Mouse (Mus musculus) liver, embryonic 13.5 days (tissue): ENCODE results near the gene Elfn2. TPM values are rescaled to one million over a fixed set of nuclear protein-coding genes. Genes with fewer than 3 reads are reported as not detected.

Source experiments
- ATAC-seq: fragments of 200-750 bp; cut with Nextera tagmentation; 2 replicates; pipeline ENCODE4 v1.8.0; 2017; ENCODE audit warnings: low read depth, mild to moderate bottlenecking, moderate number of reproducible peaks, moderate library complexity
- DNase-seq: peaks from one replicate; pipeline ENCODE4 v3.0.0; 2022
- H3K27ac ChIP-seq: fragments of 300-500 bp; sonication (generic); 2 replicates; pipeline ENCODE4 v1.5.1; 2015; ENCODE audit warnings: moderate library complexity, mild to moderate bottlenecking, inconsistent platforms
- H3K27me3 ChIP-seq: fragments of 300-500 bp; sonication (generic); 2 replicates; pipeline ENCODE4 v1.6.1; 2015; ENCODE audit warnings: mild to moderate bottlenecking, inconsistent platforms
- H3K36me3 ChIP-seq: fragments of 300-500 bp; sonication (generic); 2 replicates; pipeline ENCODE4 v1.6.1; 2015; ENCODE audit warnings: mild to moderate bottlenecking, inconsistent platforms
- H3K4me1 ChIP-seq: fragments of 300-500 bp; sonication (generic); replicated peaks from 2 replicates; pipeline ENCODE4 v1.6.1; 2015; ENCODE audit warnings: inconsistent platforms
- H3K4me2 ChIP-seq: fragments of 300-500 bp; sonication (generic); 2 replicates; pipeline ENCODE4 v1.6.1; 2015; ENCODE audit warnings: inconsistent platforms, mild to moderate bottlenecking, moderate library complexity
- H3K4me3 ChIP-seq: fragments of 300-500 bp; sonication (generic); replicated peaks from 2 replicates; pipeline ENCODE4 v1.5.1; 2015; ENCODE audit warnings: mild to moderate bottlenecking, inconsistent platforms
- H3K9ac ChIP-seq: fragments of 300-500 bp; sonication (generic); 2 replicates; pipeline ENCODE4 v1.6.1; 2015; ENCODE audit warnings: mild to moderate bottlenecking, inconsistent platforms
- H3K9me3 ChIP-seq: fragments of 300-500 bp; sonication (generic); replicated peaks from 2 replicates; pipeline ENCODE4 v1.6.1; 2016; ENCODE audit warnings: inconsistent platforms
- WGBS: fragments of 180-500 bp; shearing (Covaris S2); methylation state at CpG from one replicate; pipeline ENCODE4 v1.1.7; 2015; ENCODE audit not compliant: insufficient replicate concordance; 5-methylcytosine and 5-hydroxymethylcytosine counted together
- polyA plus RNA-seq: library from polyadenylated mRNA; unstranded; fragments of >200 nt; fragmentation: Nextera tagmentation; extraction: Ambion mirVana; gene quantifications from 2 replicates; pipeline ENCODE4 v1.2.1, GENCODE M21; 2015

The Elfn2 gene
- polyA plus RNA-seq, 1 experiment from 2014 or later: 0.01 TPM

GRCm38 (mm10) chr15:78699513-78699912 is 19.1 kb downstream of the Elfn2 start:
- H3K4me1 ChIP-seq: no peaks in the 10 kb centered on the region
- no peak overlapping the region for H3K27ac ChIP-seq
- H3K9me3 ChIP-seq: no peaks in the 10 kb centered on the region
- no peak for ATAC-seq
- H3K4me2 ChIP-seq: no peak overlapping the region
- WGBS: 35% methylated on average over 3 of the region's 3 CpGs
- H3K4me3 ChIP-seq: no peak overlapping the region
- no peaks in the 10 kb centered on the region for H3K36me3 ChIP-seq
- peaks cover 11% of the 10 kb centered on the region; the same call in 1 of the 2 replicates for H3K27me3 ChIP-seq
- DNase-seq: no peak
- no peak overlapping the region for H3K9ac ChIP-seq

- ATAC-seq: no peak
- Histone ChIP-seq H3K4me1 (no peaks in the 10 kb centered on the region), H3K27ac (no peak overlapping the region), H3K9me3 (no peaks in the 10 kb centered on the region), H3K4me3 (no peak overlapping the region), H3K36me3 (no peaks in the 10 kb centered on the region), H3K27me3 (peaks cover 11% of the 10 kb centered on the region; the same call in 1 of the 2 replicates), H3K4me2 (no peak overlapping the region), H3K9ac (no peak overlapping the region)
- no peak for DNase-seq
- WGBS: 59% methylated on average over 13 of the region's 13 CpGs
These were observed 20.0 kb downstream of the Elfn2 start for GRCm38 (mm10) chr15:78698491-78699135.

DNA sequence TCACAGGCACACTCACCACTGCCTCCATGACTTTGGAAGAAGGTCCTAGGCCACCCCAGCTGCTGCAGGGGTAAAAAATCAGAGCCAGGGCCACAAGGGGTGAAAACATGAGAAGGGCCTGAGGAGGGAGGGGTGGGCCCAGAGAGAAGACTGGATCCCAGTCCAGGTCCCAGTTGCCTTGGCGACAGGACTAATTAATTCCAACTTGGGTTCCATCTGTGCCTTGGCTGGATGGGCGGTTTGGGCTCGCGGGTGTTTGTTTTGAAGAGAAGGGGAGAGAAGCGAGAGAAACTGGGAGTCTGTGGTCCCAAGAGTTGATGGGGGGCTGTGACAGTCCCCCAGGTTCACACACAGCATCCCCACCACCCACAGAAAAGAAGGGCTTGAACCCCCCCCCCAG is 20.5 kb downstream of the Elfn2 start:
- no peak overlapping the region for H3K9ac ChIP-seq
- no peak for DNase-seq
- no peak for ATAC-seq
- H3K9me3 ChIP-seq: no peaks in the 10 kb centered on the region
- peaks cover 11% of the 10 kb centered on the region; the same call in 1 of the 2 replicates for H3K27me3 ChIP-seq
- no peak overlapping the region for H3K4me3 ChIP-seq
- H3K4me1 ChIP-seq: no peaks in the 10 kb centered on the region
- H3K36me3 ChIP-seq: no peaks in the 10 kb centered on the region
- H3K4me2 ChIP-seq: no peak overlapping the region
- H3K27ac ChIP-seq: no peak overlapping the region
- WGBS: 58% methylated on average over 5 of the region's 5 CpGs

DNA sequence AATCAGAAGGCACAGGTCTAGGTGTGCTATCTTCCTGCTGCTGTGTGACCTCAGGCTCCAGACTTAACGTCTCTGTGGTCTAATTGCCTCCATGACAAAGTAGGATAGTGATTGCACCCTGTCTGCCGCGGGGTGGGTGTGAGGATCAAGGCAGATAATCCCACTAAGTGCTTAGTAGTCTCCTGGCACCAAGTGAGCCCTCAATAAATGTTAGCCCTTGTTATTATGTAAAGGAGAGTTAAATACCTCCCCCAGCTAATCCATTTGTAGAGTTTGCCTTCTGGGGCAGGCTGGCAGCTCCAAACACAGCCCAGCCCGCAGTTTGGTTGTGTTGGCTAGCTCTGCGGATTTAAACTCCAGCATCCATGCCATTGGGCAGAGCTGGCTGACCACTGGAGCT is 22.8 kb downstream of the Elfn2 start:
- no peaks in the 10 kb centered on the region for H3K4me1 ChIP-seq
- H3K9ac ChIP-seq: no peak overlapping the region
- H3K9me3 ChIP-seq: no peaks in the 10 kb centered on the region
- DNase-seq (no peak), ATAC-seq (no peak)
- no peak overlapping the region for H3K27ac ChIP-seq
- no peak overlapping the region for H3K4me3 ChIP-seq
- H3K4me2 ChIP-seq: no peak overlapping the region
- no peaks in the 10 kb centered on the region for H3K36me3 ChIP-seq
- H3K27me3 ChIP-seq: peaks cover 11% of the 10 kb centered on the region; the same call in 1 of the 2 replicates
- WGBS: 13% methylated on average over 5 of the region's 5 CpGs

GRCm38 (mm10) chr15:78692505-78692904 is 26.1 kb downstream of the Elfn2 start:
- H3K4me1 ChIP-seq: no peaks in the 10 kb centered on the region
- H3K27me3 ChIP-seq: peaks cover 5% of the 10 kb centered on the region; the same call in 1 of the 2 replicates
- H3K27ac ChIP-seq: no peak overlapping the region
- ATAC-seq: no peak
- DNase-seq: no peak
- no peaks in the 10 kb centered on the region for H3K9me3 ChIP-seq
- no peak overlapping the region for H3K4me2 ChIP-seq
- H3K9ac ChIP-seq: no peak overlapping the region
- H3K36me3 ChIP-seq: no peaks in the 10 kb centered on the region
- no peak overlapping the region for H3K4me3 ChIP-seq
- WGBS: 59% methylated on average over 8 of the region's 8 CpGs

GRCm38 (mm10) chr15:78690716-78691115 is 27.9 kb downstream of the Elfn2 start:
- H3K27ac ChIP-seq: no peak overlapping the region
- H3K9ac ChIP-seq: no peak overlapping the region
- DNase-seq (no peak), ATAC-seq (no peak)
- H3K4me2 ChIP-seq: no peak overlapping the region
- no peaks in the 10 kb centered on the region for H3K9me3 ChIP-seq
- no peak overlapping the region for H3K4me3 ChIP-seq
- H3K27me3 ChIP-seq: no peaks in the 10 kb centered on the region
- no peaks in the 10 kb centered on the region for H3K36me3 ChIP-seq
- no peaks in the 10 kb centered on the region for H3K4me1 ChIP-seq
- 65% methylated on average over 2 of the region's 2 CpGs for whole genome bisulfite sequencing

DNA sequence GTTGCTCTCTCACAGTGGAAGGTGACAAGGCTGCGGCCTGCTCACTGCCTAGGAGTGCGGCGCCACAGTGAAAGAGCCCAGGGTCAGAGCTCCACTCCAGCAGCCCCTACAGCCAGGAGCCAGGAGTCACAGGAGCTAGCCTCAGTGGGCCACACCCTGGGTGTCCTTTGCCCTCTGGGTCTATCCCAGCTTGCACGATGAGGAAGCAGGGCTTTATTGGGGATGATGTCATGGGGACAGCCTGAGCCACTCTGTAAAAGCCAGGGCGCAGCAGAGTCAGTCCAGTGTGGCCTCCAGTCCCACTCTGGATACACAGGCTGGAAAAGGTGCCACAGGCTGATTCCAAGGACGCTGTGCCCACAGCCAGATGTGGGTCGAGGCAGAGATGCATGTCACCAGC is 31.7 kb downstream of the Elfn2 start:
- Histone ChIP-seq H3K36me3 (no peaks in the 10 kb centered on the region), H3K27ac (no peak overlapping the region)

GRCm38 (mm10) chr15:78684111-78684510 is 34.5 kb downstream of the Elfn2 start:
- ATAC-seq (no peak), DNase-seq (no peak)
- no peaks in the 10 kb centered on the region for H3K9me3 ChIP-seq
- H3K9ac ChIP-seq: no peak overlapping the region
- no peak overlapping the region for H3K4me3 ChIP-seq
- H3K4me1 ChIP-seq: no peaks in the 10 kb centered on the region
- WGBS: 9% methylated on average over 9 of the region's 9 CpGs
- H3K27ac ChIP-seq: no peak overlapping the region
- no peak overlapping the region for H3K4me2 ChIP-seq
- no peaks in the 10 kb centered on the region for H3K36me3 ChIP-seq
- H3K27me3 ChIP-seq: peaks cover 27% of the 10 kb centered on the region

More for the DNA sequence above, 31.7 kb downstream of the Elfn2 start:
- Histone ChIP-seq H3K4me2 (no peak overlapping the region), H3K9me3 (no peaks in the 10 kb centered on the region), H3K9ac (no peak overlapping the region), H3K4me3 (no peak overlapping the region), H3K27me3 (peaks cover 27% of the 10 kb centered on the region), H3K4me1 (no peaks in the 10 kb centered on the region)
- DNase-seq: no peak
- 67% methylated on average over 7 of the region's 7 CpGs for WGBS
- ATAC-seq: no peak

GRCm38 (mm10) chr15:78683474-78683873 is 35.1 kb downstream of the Elfn2 start:
- H3K4me2 ChIP-seq: no peak overlapping the region
- H3K36me3 ChIP-seq: no peaks in the 10 kb centered on the region
- ATAC-seq (no peak), DNase-seq (no peak)
- no peak overlapping the region for H3K9ac ChIP-seq
- H3K4me1 ChIP-seq: no peaks in the 10 kb centered on the region
- no peaks in the 10 kb centered on the region for H3K9me3 ChIP-seq
- H3K4me3 ChIP-seq: no peak overlapping the region
- WGBS: 22% methylated on average over 8 of the region's 8 CpGs
- no peak overlapping the region for H3K27ac ChIP-seq
- peaks cover 27% of the 10 kb centered on the region for H3K27me3 ChIP-seq

DNA sequence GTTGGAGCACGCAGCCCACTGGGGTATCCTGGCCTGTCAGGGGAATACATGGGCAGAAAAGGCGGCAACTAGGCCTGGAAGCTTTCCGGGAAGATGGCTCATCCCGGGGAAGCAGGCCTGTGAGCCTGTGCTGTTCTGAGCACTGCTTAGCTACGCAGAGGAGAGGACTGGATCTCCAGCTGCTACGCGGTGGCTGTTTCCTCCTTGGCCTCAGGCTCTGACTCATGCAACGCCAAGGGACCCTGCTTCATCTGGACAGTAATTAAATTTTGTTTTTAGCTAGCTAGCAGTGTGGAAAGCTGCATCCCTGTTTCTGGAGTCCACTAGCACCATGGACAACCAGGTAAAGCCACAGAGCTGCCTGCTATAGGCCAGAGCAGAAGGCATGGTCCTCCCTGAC is 36.8 kb downstream of the Elfn2 start:
- H3K36me3 ChIP-seq: no peaks in the 10 kb centered on the region
- no peak overlapping the region for H3K4me2 ChIP-seq
- peaks cover 27% of the 10 kb centered on the region for H3K27me3 ChIP-seq
- no peak overlapping the region for H3K4me3 ChIP-seq
- no peaks in the 10 kb centered on the region for H3K4me1 ChIP-seq
- DNase-seq (no peak), ATAC-seq (no peak)
- no peak overlapping the region for H3K9ac ChIP-seq
- 68% methylated on average over 8 of the region's 8 CpGs for WGBS
- no peak overlapping the region for H3K27ac ChIP-seq
- no peaks in the 10 kb centered on the region for H3K9me3 ChIP-seq

DNA sequence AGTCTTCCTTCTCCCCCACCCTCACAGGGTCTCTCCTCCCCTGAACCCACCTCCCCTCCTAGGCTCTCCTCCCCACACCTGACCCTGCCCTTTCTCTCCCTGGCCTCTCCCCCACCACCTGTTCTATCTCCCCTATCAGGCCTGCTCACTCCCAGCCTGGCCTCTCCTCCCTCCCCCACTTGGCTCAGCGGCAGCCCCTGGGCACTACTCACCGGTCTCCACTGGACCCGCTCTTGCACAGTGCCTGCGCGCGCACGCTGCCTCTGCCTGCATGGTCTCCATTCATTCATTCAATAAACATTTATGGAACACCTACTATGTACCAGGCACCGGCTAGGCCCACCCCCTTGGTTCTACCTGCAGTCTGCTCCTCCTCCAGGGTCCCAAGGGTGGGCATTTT is 37.3 kb downstream of the Elfn2 start:
- Histone ChIP-seq H3K9ac (no peak overlapping the region), H3K27me3 (peaks cover 27% of the 10 kb centered on the region)
- WGBS: 76% methylated on average over 8 of the region's 8 CpGs

GRCm38 (mm10) chr15:78680291-78680690 is 38.3 kb downstream of the Elfn2 start:
- Histone ChIP-seq H3K4me1 (no peaks in the 10 kb centered on the region), H3K27ac (no peak overlapping the region), H3K27me3 (peaks cover 24% of the 10 kb centered on the region), H3K4me2 (no peak overlapping the region), H3K36me3 (no peaks in the 10 kb centered on the region), H3K9me3 (no peaks in the 10 kb centered on the region), H3K9ac (no peak overlapping the region), H3K4me3 (no peak overlapping the region)
- ATAC-seq (no peak), DNase-seq (no peak)
- WGBS: 73% methylated on average over 22 of the region's 22 CpGs

More for the DNA sequence above, 37.3 kb downstream of the Elfn2 start:
- Histone ChIP-seq H3K4me3 (no peak overlapping the region), H3K4me2 (no peak overlapping the region), H3K9me3 (no peaks in the 10 kb centered on the region), H3K36me3 (no peaks in the 10 kb centered on the region), H3K4me1 (no peaks in the 10 kb centered on the region), H3K27ac (no peak overlapping the region)
- ATAC-seq: no peak
- no peak for DNase-seq
